Mouse (Mus musculus): Measurements from ENCODE around the gene Cd5. TPM values are rescaled to one million over a fixed set of nuclear protein-coding genes. Genes with fewer than 3 reads are reported as not detected.

Gene Cd5
- polyA plus RNA-seq, 2 experiments, result 0.16 to 0.23 TPM

GRCm38 (mm10) chr19:10723084-10723483, 15.7 kb downstream of the Cd5 start:
- Histone ChIP-seq H3K27me3 (ENCODE audit: control insufficient read depth, insufficient read depth, low read length) (no peaks in the 10 kb centered on the region), H3K4me2 (replicated peaks; ENCODE audit: low read depth, low read length, severe bottlenecking) (no peak overlapping the region), H3K27ac (replicated peaks; ENCODE audit: low read depth, low read length) (no peak overlapping the region), H3K9ac (ENCODE audit: low read depth, low read length, severe bottlenecking) (no peak overlapping the region), H3K4me1 (ENCODE audit: control insufficient read depth, insufficient read depth, low read length) (peaks cover 13% of the 10 kb centered on the region; the same call in 1 of the 2 replicates), H3K36me3 (ENCODE audit: control insufficient read depth, insufficient read depth, low read length) (no peaks in the 10 kb centered on the region), H3K4me3 (replicated peaks; ENCODE audit: low read length) (no peak overlapping the region), H3K9me3 (ENCODE audit: control insufficient read depth, low read length) (no peaks in the 10 kb centered on the region)
- DNase-seq (ENCODE audit: low spot score) (no peak), ATAC-seq (ENCODE audit: low FRiP score, low read depth) (no peak)
- 16% methylated on average over 13 of the region's 13 CpGs for WGBS
- TF ChIP-seq POLR2A (IDR thresholded peaks at IDR 0.05; ENCODE audit: borderline replicate concordance, extremely low read depth, insufficient read depth, insufficient read length), result no peak

GRCm38 (mm10) chr19:10721064-10721463, 17.7 kb downstream of the Cd5 start:
- TF ChIP-seq POLR2A (IDR thresholded peaks at IDR 0.05; ENCODE audit: borderline replicate concordance, extremely low read depth, insufficient read depth, insufficient read length), result no peak
- H3K9ac ChIP-seq (ENCODE audit: low read depth, low read length, severe bottlenecking), result no peak overlapping the region
- H3K36me3 ChIP-seq (ENCODE audit: control insufficient read depth, insufficient read depth, low read length), result no peaks in the 10 kb centered on the region
- ATAC-seq (ENCODE audit: low FRiP score, low read depth), result no peak
- WGBS, result 25% methylated on average over 5 of the region's 5 CpGs
- H3K9me3 ChIP-seq (ENCODE audit: control insufficient read depth, low read length), result no peaks in the 10 kb centered on the region
- H3K27me3 ChIP-seq (ENCODE audit: control insufficient read depth, insufficient read depth, low read length), result no peaks in the 10 kb centered on the region
- peaks cover 13% of the 10 kb centered on the region; the same call in 1 of the 2 replicates for H3K4me1 ChIP-seq (ENCODE audit: control insufficient read depth, insufficient read depth, low read length)
- no peak for DNase-seq (ENCODE audit: low spot score)
- no peak overlapping the region for H3K4me3 ChIP-seq (replicated peaks; ENCODE audit: low read length)
- no peak overlapping the region for H3K4me2 ChIP-seq (replicated peaks; ENCODE audit: low read depth, low read length, severe bottlenecking)
- no peak overlapping the region for H3K27ac ChIP-seq (replicated peaks; ENCODE audit: low read depth, low read length)

GRCm38 (mm10) chr19:10720524-10720923, 18.3 kb downstream of the Cd5 start:
- H3K4me3 ChIP-seq (replicated peaks; ENCODE audit: low read length), result no peak overlapping the region
- H3K4me2 ChIP-seq (replicated peaks; ENCODE audit: low read depth, low read length, severe bottlenecking), result no peak overlapping the region
- H3K27me3 ChIP-seq (ENCODE audit: control insufficient read depth, insufficient read depth, low read length), result no peaks in the 10 kb centered on the region
- no peak for DNase-seq (ENCODE audit: low spot score)
- ATAC-seq (ENCODE audit: low FRiP score, low read depth), result no peak
- no peak for TF ChIP-seq POLR2A (IDR thresholded peaks at IDR 0.05; ENCODE audit: borderline replicate concordance, extremely low read depth, insufficient read depth, insufficient read length)
- no peaks in the 10 kb centered on the region for H3K36me3 ChIP-seq (ENCODE audit: control insufficient read depth, insufficient read depth, low read length)
- 22% methylated on average over 3 of the region's 3 CpGs for WGBS
- H3K4me1 ChIP-seq (ENCODE audit: control insufficient read depth, insufficient read depth, low read length), result peaks cover 13% of the 10 kb centered on the region; the same call in 1 of the 2 replicates
- no peaks in the 10 kb centered on the region for H3K9me3 ChIP-seq (ENCODE audit: control insufficient read depth, low read length)
- H3K27ac ChIP-seq (replicated peaks; ENCODE audit: low read depth, low read length), result no peak overlapping the region
- peak overlapping the region; percentile 31; the same call in 1 of the 2 replicates for H3K9ac ChIP-seq (ENCODE audit: low read depth, low read length, severe bottlenecking)

GRCm38 (mm10) chr19:10719751-10720150, 19.1 kb downstream of the Cd5 start:
- Histone ChIP-seq H3K9ac (ENCODE audit: low read depth, low read length, severe bottlenecking) (peak overlapping the region; percentile 31; the same call in 1 of the 2 replicates), H3K9me3 (ENCODE audit: control insufficient read depth, low read length) (no peaks in the 10 kb centered on the region), H3K4me1 (ENCODE audit: control insufficient read depth, insufficient read depth, low read length) (peaks cover 13% of the 10 kb centered on the region; the same call in 1 of the 2 replicates), H3K27ac (replicated peaks; ENCODE audit: low read depth, low read length) (no peak overlapping the region), H3K27me3 (ENCODE audit: control insufficient read depth, insufficient read depth, low read length) (no peaks in the 10 kb centered on the region), H3K4me2 (replicated peaks; ENCODE audit: low read depth, low read length, severe bottlenecking) (no peak overlapping the region), H3K36me3 (ENCODE audit: control insufficient read depth, insufficient read depth, low read length) (no peaks in the 10 kb centered on the region), H3K4me3 (replicated peaks; ENCODE audit: low read length) (no peak overlapping the region)
- ATAC-seq (ENCODE audit: low FRiP score, low read depth) (no peak), DNase-seq (ENCODE audit: low spot score) (no peak)
- no peak for TF ChIP-seq POLR2A (IDR thresholded peaks at IDR 0.05; ENCODE audit: borderline replicate concordance, extremely low read depth, insufficient read depth, insufficient read length)
- WGBS, result 18% methylated on average over 2 of the region's 2 CpGs

GRCm38 (mm10) chr19:10718251-10718775, 20.5 kb downstream of the Cd5 start:
- TF ChIP-seq POLR2A (IDR thresholded peaks at IDR 0.05; ENCODE audit: borderline replicate concordance, extremely low read depth, insufficient read depth, insufficient read length), result no peak
- ATAC-seq (ENCODE audit: low FRiP score, low read depth) (no peak), DNase-seq (ENCODE audit: low spot score) (no peak)
- H3K4me2 ChIP-seq (replicated peaks; ENCODE audit: low read depth, low read length, severe bottlenecking), result no peak overlapping the region
- H3K27ac ChIP-seq (replicated peaks; ENCODE audit: low read depth, low read length), result no peak overlapping the region
- H3K36me3 ChIP-seq (ENCODE audit: control insufficient read depth, insufficient read depth, low read length), result peaks cover 10% of the 10 kb centered on the region
- no peaks in the 10 kb centered on the region for H3K9me3 ChIP-seq (ENCODE audit: control insufficient read depth, low read length)
- no peaks in the 10 kb centered on the region for H3K27me3 ChIP-seq (ENCODE audit: control insufficient read depth, insufficient read depth, low read length)
- H3K4me3 ChIP-seq (replicated peaks; ENCODE audit: low read length), result no peak overlapping the region
- H3K4me1 ChIP-seq (ENCODE audit: control insufficient read depth, insufficient read depth, low read length), result peaks cover 17% of the 10 kb centered on the region; the same call in 1 of the 2 replicates
- 70% methylated on average over 7 of the region's 7 CpGs for WGBS
- no peak overlapping the region for H3K9ac ChIP-seq (ENCODE audit: low read depth, low read length, severe bottlenecking)

Measured in limb, embryonic 14.5 days (tissue).